Mouse (Mus musculus): ENCODE results near the gene 2810006K23Rik.

GRCm38 (mm10) chr5:124334392-124334791 lies 6.5 kb downstream of the 2810006K23Rik start:
- TF ChIP-seq CTCF (IDR thresholded peaks at IDR 0.05; ENCODE audit: extremely low read depth, insufficient read length, insufficient replicate concordance, low read depth, low read length) (no peak), POLR2A (IDR thresholded peaks at IDR 0.05; ENCODE audit: low read depth, low read length) (no peak)
